Mouse (Mus musculus) neural tube, embryonic 15.5 days (tissue): ENCODE data around the gene Dazl. TPM values are rescaled to one million over a fixed set of nuclear protein-coding genes. Genes with fewer than 3 reads are reported as not detected.
"Not testable (repeated sequence)": the region's sequence is repeated elsewhere in the genome, so short reads cannot be mapped to it uniquely, and the experiment has no call there.

Source experiments
- ATAC-seq: fragments of 200-750 bp; cut with Nextera tagmentation; 2 replicates; pipeline ENCODE4 v1.8.0; 2017; ENCODE audit warnings: mild to moderate bottlenecking, moderate TSS enrichment, moderate library complexity; ENCODE audit not compliant: low FRiP score
- H3K27ac ChIP-seq: fragments of 300-500 bp; sonication (generic); replicated peaks from 2 replicates; pipeline ENCODE4 v1.5.1; 2015; ENCODE audit warnings: mild to moderate bottlenecking, inconsistent platforms
- H3K27me3 ChIP-seq: fragments of 300-500 bp; sonication (generic); replicated peaks from 2 replicates; pipeline ENCODE4 v1.6.1; 2015; ENCODE audit warnings: inconsistent platforms
- H3K36me3 ChIP-seq: fragments of 300-500 bp; sonication (generic); 2 replicates; pipeline ENCODE4 v1.6.1; 2015; ENCODE audit warnings: inconsistent platforms
- H3K4me1 ChIP-seq: fragments of 300-500 bp; sonication (generic); 2 replicates; pipeline ENCODE4 v1.6.1; 2015; ENCODE audit warnings: inconsistent platforms
- H3K4me2 ChIP-seq: fragments of 300-500 bp; sonication (generic); 2 replicates; pipeline ENCODE4 v1.6.1; 2015; ENCODE audit warnings: inconsistent platforms, mild to moderate bottlenecking, moderate library complexity
- H3K4me3 ChIP-seq: fragments of 300-500 bp; sonication (generic); replicated peaks from 2 replicates; pipeline ENCODE4 v1.5.1; 2015; ENCODE audit warnings: mild to moderate bottlenecking, inconsistent platforms
- H3K9ac ChIP-seq: fragments of 300-500 bp; sonication (generic); replicated peaks from 2 replicates; pipeline ENCODE4 v1.6.1; 2015; ENCODE audit warnings: mild to moderate bottlenecking, inconsistent platforms
- H3K9me3 ChIP-seq: fragments of 300-500 bp; sonication (generic); replicated peaks from 2 replicates; pipeline ENCODE4 v1.6.1; 2016; ENCODE audit warnings: inconsistent platforms
- WGBS: fragments of 180-500 bp; shearing (Covaris S2); methylation state at CpG from one replicate; pipeline ENCODE4 v1.1.7; 2015; ENCODE audit warnings: mixed read lengths; 5-methylcytosine and 5-hydroxymethylcytosine counted together
- polyA plus RNA-seq: library from polyadenylated mRNA; unstranded; fragments of >200 nt; fragmentation: Nextera tagmentation; extraction: Ambion mirVana; gene quantifications from 2 replicates; pipeline ENCODE4 v1.2.1, GENCODE M21; 2015

The Dazl gene
- polyA plus RNA-seq, 1 experiment from 2014 or later: 0.52 TPM

DNA sequence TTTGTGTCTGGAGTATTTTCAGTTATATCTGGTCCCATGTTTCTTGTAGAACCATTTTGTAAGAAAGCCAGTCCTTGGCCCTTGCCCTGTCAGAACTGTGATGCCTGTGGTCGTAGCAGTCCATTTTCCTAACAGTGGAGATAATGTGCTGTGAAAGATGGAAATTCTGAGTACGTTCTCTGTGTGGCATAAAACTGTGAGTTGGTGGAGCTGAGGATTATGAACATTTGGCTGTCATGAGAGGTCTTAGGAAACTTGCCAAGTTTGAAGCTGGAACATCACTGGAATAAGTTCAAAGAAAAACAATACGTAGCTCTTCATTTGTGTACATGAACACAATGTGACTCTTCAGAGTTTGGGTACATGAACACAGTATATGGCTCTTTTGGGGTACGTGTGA, 31.8 kb downstream of the Dazl start:
- ATAC-seq, H3K27ac ChIP-seq, H3K4me2 ChIP-seq, H3K36me3 ChIP-seq, H3K27me3 ChIP-seq, H3K9me3 ChIP-seq, H3K9ac ChIP-seq, H3K4me3 ChIP-seq, H3K4me1 ChIP-seq: not testable (repeated sequence)
- WGBS: 74% methylated on average over 4 of the region's 4 CpGs

- Histone ChIP-seq H3K9ac (no peak overlapping the region), H3K4me2 (no peak overlapping the region), H3K27ac (no peak overlapping the region), H3K36me3 (no peaks in the 10 kb centered on the region), H3K9me3 (no peaks in the 10 kb centered on the region), H3K4me1 (no peaks in the 10 kb centered on the region), H3K27me3 (no peaks in the 10 kb centered on the region), H3K4me3 (no peak overlapping the region)
- 90% methylated on average over 6 of the region's 6 CpGs for WGBS
- ATAC-seq: no peak
Observed at GRCm38 (mm10) chr17:50260856-50261255, 32.6 kb downstream of the Dazl start.

DNA sequence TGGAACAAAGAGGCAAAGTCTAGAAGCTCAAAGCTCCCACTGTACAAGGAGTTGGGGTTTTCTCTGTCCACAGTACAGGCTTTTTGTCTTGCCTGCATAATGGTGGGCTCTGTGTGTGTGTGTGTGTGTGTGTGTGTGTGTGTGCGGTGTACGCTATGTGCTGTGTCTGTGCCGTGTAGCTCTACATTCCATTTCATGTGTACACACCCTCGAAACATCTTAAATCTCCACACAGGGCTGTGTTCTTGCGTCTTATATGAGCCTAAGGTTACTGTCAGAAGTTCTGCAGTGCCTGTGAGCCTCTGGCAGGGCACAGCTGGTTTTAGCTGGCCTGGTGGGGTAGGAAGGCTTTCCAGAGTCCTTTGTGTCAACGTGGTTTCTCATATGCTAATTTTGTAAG, 46.8 kb downstream of the Dazl start:
- no peak overlapping the region for H3K4me2 ChIP-seq
- no peak for ATAC-seq
- 82% methylated on average over 6 of the region's 6 CpGs for WGBS
- H3K9ac ChIP-seq: no peak overlapping the region
- no peaks in the 10 kb centered on the region for H3K4me1 ChIP-seq
- no peaks in the 10 kb centered on the region for H3K36me3 ChIP-seq
- no peaks in the 10 kb centered on the region for H3K9me3 ChIP-seq
- H3K27me3 ChIP-seq: no peaks in the 10 kb centered on the region
- H3K27ac ChIP-seq: no peak overlapping the region
- H3K4me3 ChIP-seq: no peak overlapping the region

DNA sequence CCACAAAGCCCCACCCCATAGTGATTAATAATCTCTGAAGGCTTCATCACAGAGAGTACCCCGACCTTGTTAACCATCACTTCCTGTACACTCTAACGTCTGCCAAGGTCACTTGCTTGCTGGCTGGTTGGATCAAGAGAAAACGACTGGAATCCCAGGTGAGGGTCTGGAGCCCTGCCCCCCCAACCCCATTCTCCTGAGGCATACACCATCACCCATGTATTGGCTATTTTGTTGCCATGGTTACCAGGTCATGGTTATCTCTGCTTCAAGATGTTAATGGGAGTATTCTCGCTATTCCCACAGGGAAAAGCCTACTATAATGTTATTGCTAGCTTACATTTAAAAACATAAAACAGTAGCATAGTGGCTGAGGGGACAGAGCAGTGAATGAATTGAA, 48.8 kb downstream of the Dazl start:
- Histone ChIP-seq H3K4me2 (no peak overlapping the region), H3K27ac (no peak overlapping the region), H3K9ac (no peak overlapping the region), H3K36me3 (no peaks in the 10 kb centered on the region), H3K9me3 (no peaks in the 10 kb centered on the region), H3K4me1 (no peaks in the 10 kb centered on the region), H3K4me3 (no peak overlapping the region), H3K27me3 (no peaks in the 10 kb centered on the region)
- WGBS: 63% methylated on average over 4 of the region's 4 CpGs
- ATAC-seq: no peak

DNA sequence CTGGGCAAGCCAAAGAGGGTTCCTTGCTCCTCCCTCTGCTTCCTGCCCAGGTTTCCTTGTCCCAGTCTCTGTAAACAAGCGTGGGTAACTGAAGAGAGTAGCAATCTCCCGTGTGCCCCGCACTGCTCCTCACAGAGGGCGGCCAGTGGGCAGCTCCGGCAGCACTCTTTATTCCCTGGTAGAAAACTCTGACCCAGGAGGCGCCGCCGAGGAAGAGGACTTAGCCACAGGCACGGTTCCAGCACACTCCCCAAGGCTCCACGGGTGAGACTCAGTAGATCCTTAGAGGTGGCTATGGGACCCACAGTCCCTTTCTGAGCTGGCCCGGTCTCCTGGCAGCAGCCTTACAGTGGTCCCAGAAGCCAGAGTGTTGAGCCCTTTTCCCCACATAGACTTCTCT, 50.1 kb downstream of the Dazl start:
- Histone ChIP-seq H3K4me3 (no peak overlapping the region), H3K4me2 (no peak overlapping the region), H3K4me1 (no peaks in the 10 kb centered on the region), H3K36me3 (no peaks in the 10 kb centered on the region), H3K27me3 (0 out of 2 replicates have a peak, but pooled peaks cover 3% of the 10 kb centered on the region), H3K9ac (no peak overlapping the region), H3K27ac (no peak overlapping the region), H3K9me3 (no peaks in the 10 kb centered on the region)
- no peak for ATAC-seq
- WGBS: 92% methylated on average over 11 of the region's 11 CpGs

GRCm38 (mm10) chr17:50237818-50238610, 55.4 kb downstream of the Dazl start:
- H3K4me2 ChIP-seq: no peak overlapping the region

GRCm38 (mm10) chr17:50237436-50237709, 56.1 kb downstream of the Dazl start:
- Histone ChIP-seq H3K4me1 (peaks cover 13% of the 10 kb centered on the region), H3K4me2 (no peak overlapping the region), H3K4me3 (no peak overlapping the region), H3K27me3 (0 out of 2 replicates have a peak, but pooled peaks cover 3% of the 10 kb centered on the region), H3K27ac (peak overlapping the region; percentile 82), H3K9me3 (no peaks in the 10 kb centered on the region), H3K9ac (no peak overlapping the region), H3K36me3 (no peaks in the 10 kb centered on the region)
- WGBS: 7% methylated on average over 8 of the region's 8 CpGs
- ATAC-seq: peak; percentile 93

More at GRCm38 (mm10) chr17:50237818-50238610, 55.4 kb downstream of the Dazl start:
- ATAC-seq: no peak
- Histone ChIP-seq H3K27me3 (0 out of 2 replicates have a peak, but pooled peaks cover 3% of the 10 kb centered on the region), H3K9me3 (no peaks in the 10 kb centered on the region), H3K9ac (no peak overlapping the region), H3K4me1 (peaks cover 13% of the 10 kb centered on the region), H3K4me3 (no peak overlapping the region), H3K36me3 (no peaks in the 10 kb centered on the region), H3K27ac (no peak overlapping the region)
- WGBS: 67% methylated on average over 11 of the region's 11 CpGs

- ATAC-seq: peak; percentile 83
- Histone ChIP-seq H3K4me2 (no peak overlapping the region; the same call in 1 of the 2 replicates), H3K36me3 (no peaks in the 10 kb centered on the region), H3K9me3 (no peaks in the 10 kb centered on the region), H3K27ac (peak overlapping the region; percentile 82), H3K9ac (0 out of 2 replicates have a peak overlapping the region, but pooled peaks have one; percentile 17), H3K27me3 (0 out of 2 replicates have a peak, but pooled peaks cover 3% of the 10 kb centered on the region), H3K4me3 (no peak overlapping the region), H3K4me1 (peaks cover 13% of the 10 kb centered on the region)
- WGBS: 17% methylated on average over 9 of the region's 9 CpGs
Observed at GRCm38 (mm10) chr17:50236702-50237435, 56.6 kb downstream of the Dazl start.

DNA sequence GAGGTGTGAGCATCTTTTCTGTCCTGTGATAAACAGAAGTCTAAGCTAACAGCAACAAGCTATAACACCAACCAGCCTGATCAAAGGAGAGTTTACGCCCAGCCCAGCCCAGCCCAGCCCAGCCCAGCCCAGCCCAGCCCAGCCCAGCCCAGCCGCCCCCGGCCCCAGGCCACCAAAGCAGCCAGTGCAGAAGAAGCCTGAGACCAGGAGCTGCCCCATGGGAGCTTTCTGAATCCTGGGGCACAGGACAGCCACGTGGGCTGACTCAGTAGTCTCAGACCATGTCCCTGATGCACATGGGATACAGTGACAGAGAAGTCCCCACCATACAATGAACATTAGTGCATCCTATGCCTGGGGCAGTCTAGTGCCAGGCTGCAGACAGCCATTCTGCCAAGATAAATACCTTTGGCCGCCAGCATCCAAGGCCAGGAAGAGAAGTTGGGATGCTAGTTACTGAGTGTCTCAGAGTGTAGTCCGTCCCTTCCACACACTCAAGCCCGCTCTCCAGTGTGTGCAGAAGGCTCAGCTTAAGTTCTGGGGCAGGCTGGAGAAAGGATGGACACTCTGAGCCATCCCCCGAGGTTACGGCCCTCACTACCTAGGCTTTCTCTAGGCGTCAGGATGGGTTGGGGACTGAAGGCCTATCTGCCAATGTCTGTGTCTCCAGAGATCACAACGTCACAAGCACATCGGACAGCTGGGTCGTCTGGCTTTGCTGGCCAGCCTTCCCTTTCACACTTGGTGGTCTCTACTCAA, 57.3 kb downstream of the Dazl start:
- Histone ChIP-seq H3K9me3 (no peaks in the 10 kb centered on the region), H3K4me1 (peaks cover 13% of the 10 kb centered on the region), H3K36me3 (no peaks in the 10 kb centered on the region), H3K27me3 (0 out of 2 replicates have a peak, but pooled peaks cover 3% of the 10 kb centered on the region), H3K4me3 (no peak overlapping the region), H3K27ac (peak overlapping the region; percentile 64), H3K4me2 (no peak overlapping the region), H3K9ac (no peak overlapping the region)
- WGBS: 47% methylated on average over 13 of the region's 13 CpGs
- ATAC-seq: peak; percentile 46; the same call in 1 of the 2 replicates

GRCm38 (mm10) chr17:50233956-50234355, 59.5 kb downstream of the Dazl start:
- no peaks in the 10 kb centered on the region for H3K9me3 ChIP-seq
- H3K36me3 ChIP-seq: no peaks in the 10 kb centered on the region
- no peak overlapping the region for H3K9ac ChIP-seq
- no peak overlapping the region for H3K27ac ChIP-seq
- 0 out of 2 replicates have a peak, but pooled peaks cover 3% of the 10 kb centered on the region for H3K27me3 ChIP-seq
- H3K4me1 ChIP-seq: peaks cover 13% of the 10 kb centered on the region
- no peak overlapping the region for H3K4me2 ChIP-seq
- no peak for ATAC-seq
- 87% methylated on average over 5 of the region's 5 CpGs for WGBS
- no peak overlapping the region for H3K4me3 ChIP-seq

DNA sequence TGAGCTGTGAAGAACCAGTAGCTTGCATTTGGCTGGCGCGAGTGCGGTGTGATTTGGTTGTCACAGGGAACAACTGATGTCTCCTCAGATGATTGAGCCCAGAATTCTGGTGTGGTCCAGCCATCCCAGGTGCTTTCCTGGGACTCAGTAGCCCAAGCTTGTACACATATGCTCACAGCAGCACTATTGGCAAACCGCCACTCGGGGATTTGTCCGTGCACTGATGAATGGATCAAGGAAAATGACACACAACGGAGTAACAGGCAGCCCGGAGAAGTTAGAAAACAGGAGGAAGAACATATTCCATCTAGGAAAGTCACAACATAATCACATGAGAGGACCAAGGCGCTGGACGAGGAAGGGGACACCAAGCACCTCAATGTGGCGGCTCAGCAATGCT, 60.6 kb downstream of the Dazl start:
- Histone ChIP-seq H3K36me3 (no peaks in the 10 kb centered on the region), H3K9ac (no peak overlapping the region), H3K9me3 (no peaks in the 10 kb centered on the region), H3K4me2 (no peak overlapping the region), H3K27ac (no peak overlapping the region), H3K4me3 (no peak overlapping the region), H3K4me1 (peaks cover 13% of the 10 kb centered on the region), H3K27me3 (no peaks in the 10 kb centered on the region)
- no peak for ATAC-seq
- 90% methylated on average over 11 of the region's 11 CpGs for WGBS
